Mouse (Mus musculus) embryonic fibroblast, embryonic 13.5 days (primary cell): ENCODE data around the gene Fam151a. TPM values are rescaled to one million over a fixed set of nuclear protein-coding genes. Genes with fewer than 3 reads are reported as not detected.

Source experiments
- H3K27ac ChIP-seq: 2 replicates; pipeline ENCODE4 v1.5.1; 2012; ENCODE audit warnings: low read length, control low read depth, inconsistent platforms; ENCODE audit not compliant: insufficient read depth
- H3K4me1 ChIP-seq: 2 replicates; pipeline ENCODE4 v1.6.1; 2011; ENCODE audit warnings: low read length; ENCODE audit not compliant: control insufficient read depth, insufficient read depth
- H3K4me3 ChIP-seq: 2 replicates; pipeline ENCODE4 v1.5.1; 2011; ENCODE audit warnings: mild to moderate bottlenecking, control low read depth, low read length; ENCODE audit not compliant: insufficient read depth
- CTCF ChIP-seq: IDR thresholded peaks from 2 replicates; pipeline ENCODE4 v1.5.1; 2011; ENCODE audit warnings: mild to moderate bottlenecking, control low read depth, low read length, moderate library complexity, borderline replicate concordance; ENCODE audit not compliant: insufficient read depth
- POLR2A ChIP-seq: IDR thresholded peaks from 2 replicates; pipeline ENCODE4 v1.6.1; 2011; ENCODE audit warnings: low read depth, mild to moderate bottlenecking, control low read depth, low read length, moderate library complexity
- polyA plus RNA-seq: library from polyadenylated mRNA; stranded (reverse); fragments of >200 nt; gene quantifications from 2 replicates; pipeline ENCODE4 v1.2.4, GENCODE M21; 2011; ENCODE audit warnings: low read depth; ENCODE audit not compliant: missing spikeins, insufficient read length

Fam151a gene
- not detected in 2 replicates for polyA plus RNA-seq

GRCm38 (mm10) chr4:106733636-106734035 is at the start of gene Fam151a:
Fam151a (plus strand) TSS chr4:106733889.
- TF ChIP-seq POLR2A (no peak), CTCF (no peak)
- H3K4me1 ChIP-seq: no peaks in the 10 kb centered on the region
- no peak within 1 kb of the TSS for H3K4me3 ChIP-seq
- no peak within 1 kb of the TSS for H3K27ac ChIP-seq

- no peak overlapping the region for H3K4me3 ChIP-seq
- TF ChIP-seq CTCF (no peak), POLR2A (no peak)
- H3K4me1 ChIP-seq: no peaks in the 10 kb centered on the region
- no peak overlapping the region for H3K27ac ChIP-seq
Observed at GRCm38 (mm10) chr4:106688636-106689296, 44.9 kb upstream of the Fam151a start.

- no peak for TF ChIP-seq CTCF
- no peak for TF ChIP-seq POLR2A
- Histone ChIP-seq H3K4me1 (no peaks in the 10 kb centered on the region), H3K4me3 (no peak overlapping the region), H3K27ac (no peak overlapping the region)
Observed at GRCm38 (mm10) chr4:106693841-106694430, 39.8 kb upstream of the Fam151a start.

- H3K4me3 ChIP-seq: no peak overlapping the region
- H3K4me1 ChIP-seq: no peaks in the 10 kb centered on the region
- TF ChIP-seq POLR2A (no peak), CTCF (peak; percentile 77; the same call in 1 of the 2 replicates)
- H3K27ac ChIP-seq: no peak overlapping the region
Observed at GRCm38 (mm10) chr4:106699989-106700388, 33.7 kb upstream of the Fam151a start.

GRCm38 (mm10) chr4:106700798-106701197 is 32.9 kb upstream of the Fam151a start:
- TF ChIP-seq CTCF (no peak), POLR2A (no peak)
- no peaks in the 10 kb centered on the region for H3K4me1 ChIP-seq
- no peak overlapping the region for H3K4me3 ChIP-seq
- no peak overlapping the region for H3K27ac ChIP-seq

- H3K27ac ChIP-seq: no peak overlapping the region
- H3K4me1 ChIP-seq: no peaks in the 10 kb centered on the region
- TF ChIP-seq POLR2A: no peak
- TF ChIP-seq CTCF: no peak
- no peak overlapping the region for H3K4me3 ChIP-seq
Observed at GRCm38 (mm10) chr4:106703956-106704355, 29.7 kb upstream of the Fam151a start.

- Histone ChIP-seq H3K4me3 (no peak overlapping the region), H3K27ac (no peak overlapping the region), H3K4me1 (no peaks in the 10 kb centered on the region)
- TF ChIP-seq POLR2A: no peak
- no peak for TF ChIP-seq CTCF
Observed at GRCm38 (mm10) chr4:106704416-106704815, 29.3 kb upstream of the Fam151a start.

GRCm38 (mm10) chr4:106705096-106705665 is 28.5 kb upstream of the Fam151a start:
- TF ChIP-seq POLR2A (no peak), CTCF (no peak)
- no peak overlapping the region for H3K27ac ChIP-seq
- H3K4me1 ChIP-seq: no peaks in the 10 kb centered on the region
- H3K4me3 ChIP-seq: no peak overlapping the region

- Histone ChIP-seq H3K4me1 (no peaks in the 10 kb centered on the region), H3K27ac (no peak overlapping the region), H3K4me3 (no peak overlapping the region)
- no peak for TF ChIP-seq POLR2A
- TF ChIP-seq CTCF: no peak
Observed at GRCm38 (mm10) chr4:106707957-106708356, 25.7 kb upstream of the Fam151a start.

- Histone ChIP-seq H3K4me1 (no peaks in the 10 kb centered on the region), H3K4me3 (no peak overlapping the region), H3K27ac (no peak overlapping the region)
- TF ChIP-seq CTCF (peak; percentile 96), POLR2A (no peak)
Observed at GRCm38 (mm10) chr4:106708408-106708807, 25.3 kb upstream of the Fam151a start.
